Mouse (Mus musculus) brain, embryonic 14.5 days (tissue): Measurements from ENCODE around the gene Lamtor3.

Experiments used
- CTCF ChIP-seq: fragments of 200-500 bp; IDR thresholded peaks from 2 replicates; pipeline ENCODE4 v1.5.1; 2012; ENCODE audit warnings: inconsistent platforms, mild to moderate bottlenecking, moderate library complexity, borderline replicate concordance; ENCODE audit not compliant: insufficient read depth, insufficient read length; ENCODE audit errors: extremely low read depth
- POLR2A ChIP-seq: fragments of 200-500 bp; IDR thresholded peaks from 2 replicates; pipeline ENCODE4 v1.6.1; 2012; ENCODE audit warnings: mild to moderate bottlenecking, inconsistent platforms, borderline replicate concordance; ENCODE audit not compliant: poor library complexity, insufficient read depth, insufficient read length, severe bottlenecking; ENCODE audit errors: extremely low read depth

DNA sequence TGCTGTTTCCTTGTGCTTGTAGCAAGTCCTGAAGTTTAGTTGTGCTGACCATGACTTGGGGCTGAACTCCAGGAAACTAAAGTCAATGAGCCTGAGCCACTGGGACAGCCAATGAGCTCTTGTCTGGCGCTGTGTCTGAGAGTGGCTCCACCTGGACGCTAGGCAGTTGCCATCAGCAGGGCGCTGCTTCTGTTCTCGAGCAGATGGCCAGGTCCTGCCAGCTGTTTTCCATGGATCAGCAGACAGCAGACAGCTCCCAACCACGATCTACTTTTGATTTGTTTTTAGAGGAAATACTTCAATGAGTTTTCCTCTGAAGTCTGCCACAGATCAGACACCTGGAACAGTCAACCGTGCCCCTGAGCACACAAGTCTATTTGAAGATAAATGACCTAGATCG is 14.4 kb downstream of the Lamtor3 start:
- TF ChIP-seq CTCF (no peak), POLR2A (no peak)
